Mouse (Mus musculus): ENCODE data around the gene Cpe.

- TF ChIP-seq GATA1 (IDR thresholded peaks at IDR 0.05; ENCODE audit: low read length) (no peak), TAL1 (IDR thresholded peaks at IDR 0.05; ENCODE audit: low read length) (no peak)
Measured at GRCm38 (mm10) chr8:64672920-64673319, 19.9 kb downstream of the Cpe start.

Data from erythroblast, embryonic 14.5 days (primary cell).